Mouse (Mus musculus): ENCODE results near the gene AC141477.1.

AC141477.1 gene

GRCm38 (mm10) chr10:76440281-76440680, at the start of gene AC141477.1:
Gene AC141477.1 (minus strand): TSS chr10:76440444.
- in situ Hi-C loops (cut with MboI): no loop called here

- in situ Hi-C loops (cut with MboI): no loop called here
Observed at GRCm38 (mm10) chr10:76489205-76489604, 49.0 kb upstream of the AC141477.1 start.

GRCm38 (mm10) chr10:76488265-76488664, 48.0 kb upstream of the AC141477.1 start:
- in situ Hi-C loops (cut with MboI): no loop called here

- in situ Hi-C loops (cut with MboI): no loop called here
Observed at GRCm38 (mm10) chr10:76486302-76486701, 46.1 kb upstream of the AC141477.1 start.

GRCm38 (mm10) chr10:76481480-76481879, 41.2 kb upstream of the AC141477.1 start:
- in situ Hi-C loops (cut with MboI): no loop called here

- in situ Hi-C loops (cut with MboI): no loop called here
Observed at GRCm38 (mm10) chr10:76480851-76481250, 40.6 kb upstream of the AC141477.1 start.

GRCm38 (mm10) chr10:76473759-76474158, 33.5 kb upstream of the AC141477.1 start:
- in situ Hi-C loops (cut with MboI): no loop called here

GRCm38 (mm10) chr10:76468203-76469162, 28.2 kb upstream of the AC141477.1 start, which contains the start of the genes Mcm3ap and Ybey:
Gene Mcm3ap (plus strand): TSS chr10:76468927.
Gene Ybey (minus strand): TSS chr10:76469114.
- in situ Hi-C loops (cut with MboI): no loop called here

GRCm38 (mm10) chr10:76462721-76463120, 22.5 kb upstream of the AC141477.1 start:
- in situ Hi-C loops (cut with MboI): no loop called here

- in situ Hi-C loops (cut with MboI): no loop called here
Observed at GRCm38 (mm10) chr10:76462312-76462711, 22.1 kb upstream of the AC141477.1 start.

- in situ Hi-C loops (cut with MboI): no loop called here
Observed at GRCm38 (mm10) chr10:76461255-76461654, 21.0 kb upstream of the AC141477.1 start.

- in situ Hi-C loops (cut with MboI): no loop called here
Observed at GRCm38 (mm10) chr10:76455289-76455688, 15.0 kb upstream of the AC141477.1 start.

GRCm38 (mm10) chr10:76448851-76449250, 8.6 kb upstream of the AC141477.1 start, which contains the start of gene 2610028H24Rik:
Gene 2610028H24Rik (plus strand): TSS chr10:76449081.
- in situ Hi-C loops (cut with MboI): no loop called here

GRCm38 (mm10) chr10:76447406-76448229, 7.4 kb upstream of the AC141477.1 start:
- in situ Hi-C loops (cut with MboI): no loop called here

GRCm38 (mm10) chr10:76445996-76446681, 5.9 kb upstream of the AC141477.1 start:
- in situ Hi-C loops (cut with MboI): no loop called here

- in situ Hi-C loops (cut with MboI): no loop called here
Observed at GRCm38 (mm10) chr10:76442178-76443088, 2.2 kb upstream of the AC141477.1 start, which contains the start of gene Pcnt. Gene Pcnt (minus strand): TSS chr10:76442786.

GRCm38 (mm10) chr10:76439107-76439890, 945 bp downstream of the AC141477.1 start:
- in situ Hi-C loops (cut with MboI): no loop called here

GRCm38 (mm10) chr10:76433925-76434324, 6.3 kb downstream of the AC141477.1 start:
- in situ Hi-C loops (cut with MboI): no loop called here

GRCm38 (mm10) chr10:76425674-76426073, 14.6 kb downstream of the AC141477.1 start:
- in situ Hi-C loops (cut with MboI): no loop called here

- in situ Hi-C loops (cut with MboI): no loop called here
Observed at GRCm38 (mm10) chr10:76416811-76417210, 23.4 kb downstream of the AC141477.1 start.
